Mouse (Mus musculus) C2C12 (cell line): ENCODE data around the gene Gal3st1. TPM values are rescaled to one million over a fixed set of nuclear protein-coding genes. Genes with fewer than 3 reads are reported as not detected.

Experiments
- H3K27me3 ChIP-seq: one replicate; pipeline ENCODE4 v1.6.1; 2011; ENCODE audit not compliant: control insufficient read depth, insufficient read depth, insufficient read length
- H3K36me3 ChIP-seq: one replicate; pipeline ENCODE4 v1.6.1; 2011; ENCODE audit not compliant: control insufficient read depth, insufficient read depth
- H3K4me3 ChIP-seq: one replicate; pipeline ENCODE4 v1.5.1; 2011; ENCODE audit warnings: mild to moderate bottlenecking, control low read depth; ENCODE audit not compliant: poor library complexity, insufficient read depth, severe bottlenecking
- H3K79me2 ChIP-seq: one replicate; pipeline ENCODE4 v1.6.1; 2011; ENCODE audit not compliant: control insufficient read depth, insufficient read depth
- H3K79me3 ChIP-seq: one replicate; pipeline ENCODE4 v1.6.1; 2011; ENCODE audit warnings: low read depth, control low read depth
- H3ac ChIP-seq: one replicate; pipeline ENCODE3; 2011; ENCODE audit warnings: low read depth; ENCODE audit not compliant: control insufficient read depth, insufficient read length
- CEBPB ChIP-seq: IDR thresholded peaks from one replicate; pipeline ENCODE4 v1.6.1; 2011; ENCODE audit warnings: low read depth, mild to moderate bottlenecking, control low read depth, moderate library complexity
- CTCF ChIP-seq: IDR thresholded peaks from one replicate; pipeline ENCODE4 v1.5.1; 2011; ENCODE audit not compliant: control insufficient read depth, insufficient read depth, insufficient read length
- FOSL1 ChIP-seq: IDR thresholded peaks from one replicate; pipeline ENCODE4 v1.8.0; 2011; ENCODE audit warnings: mild to moderate bottlenecking, low read length; ENCODE audit not compliant: poor library complexity, insufficient read depth, severe bottlenecking
- MAX ChIP-seq: IDR thresholded peaks from one replicate; pipeline ENCODE4 v1.6.1; 2011; ENCODE audit warnings: mild to moderate bottlenecking, control low read depth
- MYOD1 ChIP-seq: IDR thresholded peaks from one replicate; pipeline ENCODE4 v1.6.1; 2011; ENCODE audit warnings: low read depth; ENCODE audit not compliant: control insufficient read depth, insufficient read length
- MYOG ChIP-seq: IDR thresholded peaks from one replicate; pipeline ENCODE4 v1.6.1; 2011; ENCODE audit not compliant: control insufficient read depth, insufficient read length; ENCODE audit errors: extremely low read depth
- USF1 ChIP-seq: IDR thresholded peaks from one replicate; pipeline ENCODE4 v1.6.1; 2011; ENCODE audit warnings: low read depth, mild to moderate bottlenecking, control low read depth, moderate library complexity
- polyA plus RNA-seq: library from polyadenylated mRNA; unstranded; fragments of >200 nt; fragmentation: generic; extraction: Trizol; gene quantifications from one replicate; pipeline ENCODE4 v1.2.1, GENCODE M21; 2012; ENCODE audit warnings: missing spikeins

Gal3st1 gene
- polyA plus RNA-seq, 1 experiment = 0.06 TPM

DNA sequence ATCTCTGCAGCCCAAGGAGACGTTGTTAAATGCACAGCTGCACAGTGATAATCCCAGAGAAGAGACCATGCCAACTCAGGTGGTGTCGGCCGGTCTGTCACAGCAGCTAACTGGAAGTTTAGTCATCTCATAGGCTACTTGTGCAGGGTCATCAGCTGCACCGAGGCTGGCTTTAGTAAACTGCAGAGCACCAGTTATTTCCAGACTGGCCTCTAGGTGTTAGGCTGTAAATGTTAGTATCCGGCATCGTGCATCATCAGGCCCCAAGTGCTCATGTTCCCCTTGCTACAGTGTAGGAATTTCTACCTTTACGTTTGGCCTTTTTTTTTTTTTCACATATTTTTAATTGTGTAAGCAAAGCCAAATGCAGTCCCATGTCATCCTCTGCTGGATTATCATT, 50.0 kb downstream of the Gal3st1 start:
- no peak overlapping the region for H3ac ChIP-seq
- TF ChIP-seq CEBPB (no peak), MYOG (no peak), USF1 (no peak), MAX (no peak), MYOD1 (no peak), CTCF (no peak), FOSL1 (no peak)
- peaks cover 49% of the 10 kb centered on the region for H3K27me3 ChIP-seq
- no peaks in the 10 kb centered on the region for H3K79me2 ChIP-seq
- H3K79me3 ChIP-seq = no peaks in the 10 kb centered on the region
- no peak overlapping the region for H3K4me3 ChIP-seq
- no peaks in the 10 kb centered on the region for H3K36me3 ChIP-seq

- Histone ChIP-seq H3ac (no peak overlapping the region), H3K79me2 (no peaks in the 10 kb centered on the region), H3K4me3 (no peak overlapping the region), H3K36me3 (no peaks in the 10 kb centered on the region), H3K79me3 (no peaks in the 10 kb centered on the region), H3K27me3 (peaks cover 44% of the 10 kb centered on the region)
- TF ChIP-seq CEBPB (no peak), CTCF (no peak), FOSL1 (no peak), MAX (no peak), MYOG (no peak), MYOD1 (no peak), USF1 (no peak)
These were observed 50.7 kb downstream of the Gal3st1 start for GRCm38 (mm10) chr11:4034169-4034568.

- H3ac ChIP-seq = no peak overlapping the region
- H3K79me3 ChIP-seq = no peaks in the 10 kb centered on the region
- TF ChIP-seq CTCF (no peak), USF1 (no peak), FOSL1 (no peak), MYOG (no peak), MYOD1 (no peak), MAX (no peak), CEBPB (no peak)
- no peaks in the 10 kb centered on the region for H3K36me3 ChIP-seq
- no peaks in the 10 kb centered on the region for H3K79me2 ChIP-seq
- peaks cover 42% of the 10 kb centered on the region for H3K27me3 ChIP-seq
- H3K4me3 ChIP-seq = no peak overlapping the region
These were observed 51.9 kb downstream of the Gal3st1 start for GRCm38 (mm10) chr11:4035116-4035892.

GRCm38 (mm10) chr11:4035916-4036315, 52.5 kb downstream of the Gal3st1 start:
- Histone ChIP-seq H3ac (no peak overlapping the region), H3K36me3 (no peaks in the 10 kb centered on the region), H3K79me2 (no peaks in the 10 kb centered on the region), H3K4me3 (no peak overlapping the region), H3K27me3 (peaks cover 40% of the 10 kb centered on the region), H3K79me3 (no peaks in the 10 kb centered on the region)
- no peak for TF ChIP-seq FOSL1
- no peak for TF ChIP-seq USF1
- TF ChIP-seq MYOD1 = no peak
- TF ChIP-seq MYOG = no peak
- TF ChIP-seq MAX = no peak
- no peak for TF ChIP-seq CTCF
- no peak for TF ChIP-seq CEBPB

GRCm38 (mm10) chr11:4036365-4037084, 53.1 kb downstream of the Gal3st1 start:
- Histone ChIP-seq H3K79me2 (no peaks in the 10 kb centered on the region), H3K27me3 (peaks cover 39% of the 10 kb centered on the region), H3K36me3 (no peaks in the 10 kb centered on the region), H3ac (no peak overlapping the region), H3K79me3 (no peaks in the 10 kb centered on the region), H3K4me3 (no peak overlapping the region)
- TF ChIP-seq FOSL1 (no peak), MAX (no peak), USF1 (no peak)
